Mouse (Mus musculus) kidney, adult 2 months (tissue): ENCODE measurements around the gene Yif1a. TPM values are rescaled to one million over a fixed set of nuclear protein-coding genes. Genes with fewer than 3 reads are reported as not detected.

Experiments
- DNase-seq: peaks from one replicate; pipeline ENCODE4 v3.0.0; 2021
- H3K27ac ChIP-seq: fragments of 200-500 bp; 2 replicates; pipeline ENCODE4 v1.5.1; 2012; ENCODE audit warnings: low read depth, low read length, control low read depth, inconsistent platforms; ENCODE audit not compliant: insufficient read depth
- H3K27me3 ChIP-seq: fragments of 200-500 bp; replicated peaks from 2 replicates; pipeline ENCODE4 v1.6.1; 2012; ENCODE audit warnings: mild to moderate bottlenecking, moderate library complexity, low read length, inconsistent platforms; ENCODE audit not compliant: control insufficient read depth, insufficient read depth
- H3K36me3 ChIP-seq: fragments of 200-500 bp; 2 replicates; pipeline ENCODE4 v1.6.1; 2012; ENCODE audit warnings: mild to moderate bottlenecking, moderate library complexity, low read length, inconsistent platforms; ENCODE audit not compliant: control insufficient read depth, insufficient read depth
- H3K4me1 ChIP-seq: fragments of 200-500 bp; 2 replicates; pipeline ENCODE4 v1.6.1; 2011; ENCODE audit warnings: low read length; ENCODE audit not compliant: control insufficient read depth, insufficient read depth
- H3K4me3 ChIP-seq: fragments of 200-500 bp; 2 replicates; pipeline ENCODE4 v1.5.1; 2011; ENCODE audit warnings: mild to moderate bottlenecking, low read depth, low read length, control low read depth; ENCODE audit not compliant: insufficient read depth
- CTCF ChIP-seq: fragments of 200-500 bp; conservative IDR thresholded peaks from 2 replicates; pipeline ENCODE4 v1.5.1; 2011; ENCODE audit warnings: low read depth, mild to moderate bottlenecking, control low read depth, low read length, moderate library complexity, mixed read lengths; ENCODE audit not compliant: insufficient read depth, insufficient read length
- POLR2A ChIP-seq: fragments of 200-500 bp; IDR thresholded peaks from one replicate; pipeline ENCODE4 v1.6.1; 2011; ENCODE audit warnings: low read depth, low read length, control low read depth
- WGBS: fragments of 180-500 bp; shearing (Covaris S2); methylation state at CpG from one replicate; pipeline ENCODE4 v1.1.7; 2018; 5-methylcytosine and 5-hydroxymethylcytosine counted together
- polyA plus RNA-seq: library from polyadenylated mRNA; depleted of rRNA; stranded (reverse); fragments of >200 nt; gene quantifications from 2 replicates; pipeline ENCODE4 v1.2.3, GENCODE M21; 2012

The Yif1a gene
- polyA plus RNA-seq, 1 experiment = 258 TPM

GRCm38 (mm10) chr19:5052853-5053252, 35.5 kb upstream of the Yif1a start:
- Histone ChIP-seq H3K27me3 (no peaks in the 10 kb centered on the region), H3K4me3 (no peak overlapping the region), H3K27ac (no peak overlapping the region), H3K36me3 (no peaks in the 10 kb centered on the region), H3K4me1 (no peaks in the 10 kb centered on the region; the same call in 1 of the 2 replicates)
- no peak for TF ChIP-seq POLR2A
- no peak for TF ChIP-seq CTCF
- WGBS = 85% methylated on average over 17 of the region's 17 CpGs
- DNase-seq = no peak

- Histone ChIP-seq H3K27ac (no peak overlapping the region), H3K4me1 (no peaks in the 10 kb centered on the region; the same call in 1 of the 2 replicates), H3K4me3 (no peak overlapping the region), H3K36me3 (no peaks in the 10 kb centered on the region), H3K27me3 (no peaks in the 10 kb centered on the region)
- TF ChIP-seq CTCF = peak; percentile 64
- no peak for TF ChIP-seq POLR2A
- peak; percentile 37 for DNase-seq
- 36% methylated on average over 9 of the region's 9 CpGs for WGBS
Observed at GRCm38 (mm10) chr19:5053909-5054308, 34.4 kb upstream of the Yif1a start.

GRCm38 (mm10) chr19:5056251-5056650, 32.1 kb upstream of the Yif1a start:
- 19% methylated on average over 6 of the region's 6 CpGs for WGBS
- no peaks in the 10 kb centered on the region for H3K4me1 ChIP-seq
- DNase-seq = peak; percentile 35
- TF ChIP-seq CTCF (peak; percentile 54), POLR2A (no peak)
- H3K36me3 ChIP-seq = no peaks in the 10 kb centered on the region
- no peaks in the 10 kb centered on the region for H3K27me3 ChIP-seq
- H3K27ac ChIP-seq = no peak overlapping the region
- H3K4me3 ChIP-seq = no peak overlapping the region

GRCm38 (mm10) chr19:5057876-5058775, 30.2 kb upstream of the Yif1a start:
- H3K4me3 ChIP-seq = no peak overlapping the region
- 42% methylated on average over 16 of the region's 16 CpGs for WGBS
- TF ChIP-seq CTCF (no peak), POLR2A (no peak)
- H3K36me3 ChIP-seq = no peaks in the 10 kb centered on the region
- H3K4me1 ChIP-seq = no peaks in the 10 kb centered on the region
- no peaks in the 10 kb centered on the region for H3K27me3 ChIP-seq
- no peak overlapping the region for H3K27ac ChIP-seq
- no peak for DNase-seq

GRCm38 (mm10) chr19:5058801-5059771, 29.3 kb upstream of the Yif1a start:
- H3K36me3 ChIP-seq = no peaks in the 10 kb centered on the region
- H3K4me3 ChIP-seq = no peak overlapping the region
- TF ChIP-seq CTCF (no peak), POLR2A (no peak)
- no peaks in the 10 kb centered on the region for H3K4me1 ChIP-seq
- H3K27me3 ChIP-seq = no peaks in the 10 kb centered on the region
- peak; percentile 41 for DNase-seq
- peak overlapping the region; percentile 14; the same call in 1 of the 2 replicates for H3K27ac ChIP-seq
- WGBS = 26% methylated on average over 10 of the region's 10 CpGs

GRCm38 (mm10) chr19:5060365-5061330, 27.7 kb upstream of the Yif1a start:
- Histone ChIP-seq H3K27me3 (no peaks in the 10 kb centered on the region), H3K4me1 (no peaks in the 10 kb centered on the region), H3K4me3 (no peak overlapping the region), H3K27ac (no peak overlapping the region), H3K36me3 (no peaks in the 10 kb centered on the region)
- TF ChIP-seq POLR2A (no peak), CTCF (no peak)
- 55% methylated on average over 5 of the region's 5 CpGs for WGBS
- DNase-seq = no peak
